Mouse (Mus musculus) left cerebral cortex, adult 8-10 months (tissue): ENCODE results near the gene Katnal1. TPM values are rescaled to one million over a fixed set of nuclear protein-coding genes. Genes with fewer than 3 reads are reported as not detected.

Experiments
- DNase-seq, 2 experiments: peaks; one replicate each; pipeline ENCODE4 v3.0.0; 2022; ENCODE audit warnings: low spot score in 2 of 2
- total RNA-seq, 4 experiments: library from RNA; stranded (reverse); gene quantifications; 2 replicates each; pipeline ENCODE4 v1.2.4; 2022

Gene Katnal1
- total RNA-seq, 4 experiments from 2014 or later, result 64.2 to 80.1 (median 70.7) TPM

DNA sequence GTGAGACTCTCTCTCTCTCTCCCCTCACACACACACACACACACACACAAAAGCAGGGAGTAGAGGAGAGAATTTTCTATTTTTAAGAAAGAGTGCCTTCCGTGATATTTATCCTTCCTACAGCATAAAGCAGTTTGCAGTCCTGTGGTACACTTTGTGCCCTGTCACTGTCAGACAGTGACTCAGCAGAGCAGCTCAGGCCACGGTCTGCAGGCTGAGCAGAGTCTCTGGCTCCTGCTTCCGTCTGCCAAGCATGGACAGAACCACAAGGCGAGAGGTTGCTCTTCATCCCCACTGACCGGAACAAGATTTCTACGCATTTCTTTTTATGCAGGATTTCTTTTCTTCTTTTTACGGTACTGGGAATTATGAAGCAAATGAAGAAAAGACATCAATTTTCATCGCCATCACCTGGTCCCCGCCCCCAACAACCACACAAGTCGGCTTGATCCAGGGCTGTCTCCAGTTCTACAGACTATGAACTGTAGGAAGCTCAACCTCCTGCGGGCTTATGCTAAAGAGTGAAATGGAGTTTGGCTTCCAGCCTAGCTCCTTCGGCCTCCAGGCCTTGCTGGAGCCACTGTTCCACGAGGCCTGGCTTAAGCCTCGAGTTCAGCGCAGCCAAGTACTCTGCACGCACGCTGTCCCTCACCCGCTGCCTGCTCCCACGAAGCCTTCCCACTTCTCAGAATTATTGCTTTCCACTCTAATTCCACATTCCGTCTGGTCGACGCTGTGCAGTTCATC lies 25.4 kb upstream of the Katnal1 start:
- no peak for DNase-seq

DNA sequence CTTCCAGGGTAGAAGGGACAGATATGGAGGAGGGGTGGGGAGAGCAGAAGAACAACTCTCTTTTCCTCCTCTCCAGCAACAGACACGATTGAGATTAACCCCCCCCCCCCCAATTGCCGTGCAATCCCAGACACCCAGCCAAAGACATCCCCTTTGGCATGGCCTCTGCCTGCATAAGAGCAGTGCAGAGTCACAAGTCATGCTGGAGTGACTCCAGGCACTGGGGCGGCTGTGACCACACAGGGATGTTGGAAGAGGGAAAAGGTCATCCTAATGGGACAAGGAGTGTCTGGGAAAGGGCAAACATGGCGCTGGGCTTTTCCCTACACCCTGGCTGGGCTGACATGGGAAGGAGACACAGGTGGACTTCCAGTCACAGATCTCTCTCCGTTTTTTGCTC lies 24.0 kb upstream of the Katnal1 start:
- no peak for DNase-seq

DNA sequence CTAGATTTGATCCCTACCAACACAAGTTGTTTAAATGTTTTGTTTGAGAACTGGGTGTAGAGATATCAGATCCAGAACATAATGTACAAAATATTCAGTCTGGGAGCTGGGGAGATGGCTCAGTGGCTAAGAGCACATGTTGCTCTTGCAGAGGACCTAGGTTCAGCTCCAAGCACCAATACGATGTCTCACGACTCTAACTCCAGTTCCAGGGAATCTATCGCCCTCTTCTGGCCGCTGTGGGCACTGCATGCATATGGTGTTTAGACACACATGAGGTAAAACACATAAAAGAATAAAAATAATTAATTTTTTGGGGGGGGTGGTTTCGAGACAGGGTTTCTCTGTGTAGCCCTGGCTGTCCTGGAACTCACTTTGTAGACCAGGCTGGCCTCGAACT lies 23.3 kb upstream of the Katnal1 start:
- no peak for DNase-seq

DNA sequence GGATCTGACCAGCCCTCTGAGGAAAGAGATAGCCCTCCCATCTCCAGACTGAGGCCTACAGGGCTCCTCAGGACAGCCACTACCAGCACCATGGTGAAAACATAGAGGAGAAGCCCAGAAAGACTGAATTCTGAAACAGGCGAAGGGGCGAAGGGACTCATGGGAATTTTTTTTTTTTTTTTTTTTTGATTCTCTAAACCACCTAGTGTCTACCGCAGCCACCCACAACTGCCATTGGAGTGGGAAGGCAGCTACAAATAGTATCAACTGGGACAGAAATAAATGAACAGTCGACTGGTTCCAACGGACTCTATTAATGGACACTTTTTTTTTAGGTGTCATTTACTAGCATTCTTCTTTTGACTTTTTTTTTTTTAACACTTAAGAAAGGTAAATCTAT lies 22.2 kb upstream of the Katnal1 start:
- DNase-seq, result no peak

DNA sequence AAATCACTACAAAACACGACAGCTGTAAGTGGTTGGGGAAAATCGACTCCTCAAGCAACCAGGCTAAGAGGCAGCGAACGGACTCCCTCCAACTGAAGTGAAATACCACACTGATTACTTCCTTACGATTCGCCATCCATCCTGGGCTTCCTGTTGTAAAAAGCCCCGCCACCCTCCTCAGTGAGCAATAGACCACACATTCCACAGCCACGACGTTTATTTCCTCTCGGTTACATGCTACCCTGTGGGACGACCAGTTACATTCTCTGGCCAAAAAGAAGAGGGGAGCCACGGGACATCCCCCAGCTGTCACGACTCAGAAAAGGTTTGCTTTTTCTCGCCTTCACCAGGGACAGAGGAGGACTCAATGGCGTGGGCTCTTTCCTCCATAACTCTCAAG lies 20.9 kb upstream of the Katnal1 start:
- no peak for DNase-seq

DNA sequence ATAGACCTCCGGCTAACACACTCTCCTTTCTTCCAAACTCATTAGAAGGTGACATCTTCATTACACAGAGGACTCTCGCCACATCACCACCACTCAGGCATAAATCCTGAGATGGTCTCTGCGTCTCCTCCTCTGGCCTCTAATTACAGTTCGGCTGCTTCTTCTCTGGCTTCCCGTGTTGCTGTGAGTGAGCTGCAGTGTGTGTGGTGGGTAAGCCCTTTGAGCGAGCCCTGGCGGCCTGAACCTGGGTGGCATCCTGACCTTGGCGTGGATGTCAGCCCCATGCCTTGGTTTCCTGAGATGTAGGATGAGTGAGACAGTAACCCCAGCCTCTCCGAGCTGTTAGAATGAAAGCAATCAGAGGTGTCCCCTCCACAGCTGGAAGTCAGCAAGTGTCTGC lies 19.5 kb upstream of the Katnal1 start:
- DNase-seq, result no peak

DNA sequence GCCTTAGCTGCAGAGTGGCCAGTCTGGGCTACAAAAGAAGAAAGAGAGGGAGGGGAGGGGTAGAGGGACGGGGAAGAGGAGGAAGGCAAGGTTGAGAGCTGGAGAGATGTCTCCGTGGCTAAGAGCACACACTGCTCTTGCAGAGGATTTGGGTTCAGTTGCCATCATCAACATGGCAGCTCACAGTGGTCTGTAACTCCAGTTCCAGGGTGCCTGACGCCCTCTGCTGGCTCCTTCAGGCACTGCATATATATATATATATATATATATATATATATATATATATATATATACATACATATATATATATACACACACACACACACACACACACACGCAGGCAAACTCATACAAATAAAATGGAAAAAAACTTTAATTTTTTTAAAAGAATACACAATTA lies 18.3 kb upstream of the Katnal1 start:
- DNase-seq, result no peak

DNA sequence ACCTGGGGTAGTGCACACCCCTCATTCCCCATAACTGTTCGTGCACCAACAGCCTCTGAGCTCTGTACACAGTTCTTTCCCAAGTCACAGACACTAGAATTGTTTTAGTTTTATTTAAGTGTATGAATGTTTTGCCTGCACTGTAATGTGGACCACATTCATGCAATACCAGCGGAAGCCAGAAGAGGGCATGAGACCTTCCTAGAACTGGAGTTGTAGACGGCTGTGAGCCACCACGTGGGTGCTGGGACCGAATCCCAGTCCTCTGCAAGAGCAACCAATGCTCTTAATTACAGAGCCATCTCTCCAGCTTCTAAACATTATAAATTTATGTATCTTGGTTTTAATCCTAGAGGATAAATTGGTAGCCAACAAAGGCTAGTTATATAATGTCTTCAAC lies 17.7 kb upstream of the Katnal1 start:
- no peak for DNase-seq

DNA sequence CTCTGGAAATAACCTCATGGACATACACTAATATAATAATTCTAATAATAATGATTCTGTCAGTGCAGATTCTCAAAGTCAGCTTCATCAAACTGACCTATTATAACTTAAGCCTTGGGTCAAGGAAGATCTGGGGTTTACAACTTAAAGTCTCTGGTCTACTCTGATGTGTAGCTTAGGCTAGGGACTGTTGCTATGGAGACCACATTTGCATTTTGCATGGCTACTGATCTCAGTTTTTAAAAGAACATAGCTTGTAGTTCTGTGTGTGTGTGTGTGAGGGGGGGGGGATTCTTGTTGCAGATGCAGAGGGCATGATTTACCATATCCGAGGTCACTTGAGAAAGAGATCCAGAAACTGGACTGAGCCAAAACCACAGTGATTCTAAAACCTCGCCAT lies 16.6 kb upstream of the Katnal1 start:
- no peak for DNase-seq

DNA sequence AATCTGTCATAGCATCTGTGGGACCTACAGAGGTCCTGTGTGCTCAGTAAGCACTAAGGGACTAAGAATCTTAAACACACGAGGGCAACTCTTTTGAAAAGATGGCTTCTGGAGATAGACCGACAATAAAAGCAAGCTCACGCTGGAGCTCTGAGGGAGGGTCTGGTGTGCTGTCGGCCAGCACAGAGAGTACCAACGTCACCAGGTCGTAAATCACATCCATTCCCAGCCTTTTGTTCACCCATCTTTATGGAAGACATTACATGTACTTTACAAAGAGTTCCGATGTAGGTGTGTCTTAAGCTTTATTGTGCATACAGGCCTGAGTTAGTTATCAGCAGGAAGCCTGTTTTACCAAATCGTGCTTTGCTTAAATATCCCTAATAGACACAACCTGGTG lies 14.9 kb upstream of the Katnal1 start:
- DNase-seq, result no peak

DNA sequence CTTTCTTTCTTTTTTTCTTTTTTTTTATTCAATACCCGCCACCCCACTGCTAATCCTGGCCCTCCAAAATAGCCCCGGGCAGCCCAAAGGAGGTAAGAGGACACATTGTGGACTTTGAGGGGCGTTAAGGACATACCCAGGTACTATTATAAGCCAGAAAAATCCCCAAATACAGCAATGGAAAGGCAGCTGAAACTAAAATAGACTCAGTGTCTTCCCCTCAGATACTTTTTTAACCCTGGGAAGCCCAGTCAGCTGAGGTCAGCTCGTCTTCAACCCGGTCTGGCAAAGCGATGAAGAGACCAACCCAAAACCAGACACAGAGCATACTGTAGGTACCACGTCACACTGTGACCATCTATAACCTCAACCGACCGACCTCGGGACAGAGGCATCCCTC lies 14.3 kb upstream of the Katnal1 start:
- DNase-seq, result no peak

DNA sequence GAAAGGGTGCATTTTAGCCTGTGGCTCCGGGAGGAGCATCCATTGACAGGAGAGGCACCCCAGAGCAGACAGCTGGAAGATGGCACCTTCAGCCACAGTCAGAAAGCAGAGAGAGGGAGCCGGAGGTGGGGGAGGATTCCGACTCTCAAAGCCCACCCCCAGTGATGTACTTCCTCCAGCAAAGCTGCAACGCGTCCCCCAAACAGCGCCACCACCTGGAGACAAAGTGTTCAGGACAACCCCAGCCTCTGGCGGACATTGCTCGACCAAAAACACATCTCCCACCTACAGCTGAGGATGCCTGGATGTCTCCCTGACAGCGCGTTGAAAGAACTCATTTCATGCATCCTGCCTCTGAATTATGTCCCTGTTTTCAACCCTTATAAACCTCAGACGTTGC lies 13.8 kb upstream of the Katnal1 start:
- no peak for DNase-seq

DNA sequence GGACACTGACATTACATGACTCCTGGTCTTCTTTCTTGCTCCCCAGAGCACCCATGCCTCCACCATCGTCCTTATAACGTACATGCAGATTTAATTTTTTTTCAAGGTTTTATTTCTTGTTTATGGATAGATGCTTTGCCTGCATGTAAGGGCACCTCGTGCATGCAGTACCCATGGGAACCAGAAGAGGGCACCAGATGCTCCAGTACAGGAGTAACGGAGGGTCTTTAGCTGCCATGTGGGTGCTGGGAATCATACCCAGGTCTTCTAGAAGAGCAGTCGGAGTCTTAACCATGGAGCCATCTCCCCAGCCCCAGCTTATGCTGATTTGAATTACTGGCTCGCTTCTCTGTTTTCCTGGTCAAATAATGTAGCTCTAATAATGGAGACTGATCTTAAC lies 13.2 kb upstream of the Katnal1 start:
- DNase-seq, result no peak

DNA sequence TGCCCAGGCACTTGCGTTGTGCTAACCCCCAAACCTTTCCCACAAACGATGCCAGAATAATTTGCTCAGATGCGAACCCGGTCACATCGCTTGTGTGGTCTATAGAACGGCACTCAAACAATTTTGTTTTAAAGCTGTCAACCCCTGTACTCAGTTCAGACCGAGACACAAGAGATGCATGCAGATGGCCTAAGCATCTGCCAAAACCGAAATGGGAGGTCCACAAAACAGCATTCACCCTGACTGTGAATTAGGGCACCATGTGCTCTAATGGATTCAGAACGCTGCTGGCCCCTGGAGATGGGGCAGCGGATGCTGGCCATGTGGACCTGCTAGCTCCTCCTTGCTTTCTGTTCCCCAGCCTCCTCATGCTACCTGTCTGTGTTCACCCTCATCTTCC lies 12.7 kb upstream of the Katnal1 start:
- DNase-seq, result no peak

DNA sequence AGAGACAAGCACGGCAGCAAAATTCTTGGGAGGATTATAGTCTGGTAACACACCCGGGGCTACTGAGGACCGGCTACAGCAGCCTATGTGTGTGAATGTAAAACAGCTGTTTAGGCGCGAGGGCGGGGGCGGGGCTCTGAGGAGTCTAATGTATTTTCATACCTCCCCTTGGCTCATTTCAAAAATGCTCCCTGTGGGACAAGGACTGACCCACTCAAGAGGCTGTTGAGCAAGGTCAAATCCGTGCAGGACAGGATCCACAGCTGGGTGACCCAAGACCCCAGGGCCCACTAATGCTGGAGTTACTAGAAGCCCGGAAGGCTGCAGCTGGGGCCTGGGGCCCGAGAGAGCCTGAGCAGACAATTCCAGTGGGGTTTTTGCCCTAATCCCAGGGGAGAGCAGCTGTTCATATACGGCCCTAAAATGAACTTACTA lies 10.8 kb upstream of the Katnal1 start:
- DNase-seq, result no peak

DNA sequence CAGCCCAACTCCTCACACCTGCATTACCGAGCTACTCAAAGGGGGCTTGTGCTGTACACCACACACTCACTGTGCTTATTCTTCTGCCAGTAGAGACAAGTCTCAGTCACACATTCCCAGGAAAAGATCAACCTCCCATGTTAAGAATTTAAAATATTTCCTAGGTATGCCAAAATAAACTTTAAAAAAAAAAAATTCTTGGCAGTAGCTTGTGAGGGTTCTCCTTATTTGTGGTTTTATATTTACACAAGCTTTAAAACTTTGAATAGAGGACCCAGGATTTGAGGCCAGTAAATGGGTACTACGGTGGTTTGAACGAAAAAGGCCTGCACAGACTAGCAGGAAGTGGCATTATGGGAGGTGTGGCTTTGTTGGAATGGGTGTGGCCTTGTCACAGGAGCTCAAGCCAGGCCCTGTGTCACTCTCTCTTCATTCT lies 7.4 kb upstream of the Katnal1 start:
- DNase-seq, result no peak

DNA sequence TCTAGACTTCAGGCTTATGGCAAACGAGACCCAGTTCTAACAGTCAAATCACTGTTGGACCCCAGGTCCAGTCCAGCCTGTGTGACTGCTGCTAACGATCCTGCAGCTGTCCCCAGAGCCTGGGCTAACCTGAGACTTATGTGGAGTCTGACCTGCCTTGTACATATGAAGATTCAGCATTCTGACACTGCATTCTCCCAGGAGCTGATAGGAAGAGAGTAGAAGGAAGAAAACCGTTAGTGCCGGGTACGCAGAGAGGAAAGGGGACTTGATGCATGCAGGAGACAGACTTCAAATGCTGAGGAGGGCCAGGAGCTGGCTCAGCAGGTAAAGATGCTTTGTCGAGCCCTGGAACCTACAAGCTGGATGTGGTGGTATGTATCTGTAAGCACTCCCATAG lies 6.8 kb upstream of the Katnal1 start:
- DNase-seq, result no peak

DNA sequence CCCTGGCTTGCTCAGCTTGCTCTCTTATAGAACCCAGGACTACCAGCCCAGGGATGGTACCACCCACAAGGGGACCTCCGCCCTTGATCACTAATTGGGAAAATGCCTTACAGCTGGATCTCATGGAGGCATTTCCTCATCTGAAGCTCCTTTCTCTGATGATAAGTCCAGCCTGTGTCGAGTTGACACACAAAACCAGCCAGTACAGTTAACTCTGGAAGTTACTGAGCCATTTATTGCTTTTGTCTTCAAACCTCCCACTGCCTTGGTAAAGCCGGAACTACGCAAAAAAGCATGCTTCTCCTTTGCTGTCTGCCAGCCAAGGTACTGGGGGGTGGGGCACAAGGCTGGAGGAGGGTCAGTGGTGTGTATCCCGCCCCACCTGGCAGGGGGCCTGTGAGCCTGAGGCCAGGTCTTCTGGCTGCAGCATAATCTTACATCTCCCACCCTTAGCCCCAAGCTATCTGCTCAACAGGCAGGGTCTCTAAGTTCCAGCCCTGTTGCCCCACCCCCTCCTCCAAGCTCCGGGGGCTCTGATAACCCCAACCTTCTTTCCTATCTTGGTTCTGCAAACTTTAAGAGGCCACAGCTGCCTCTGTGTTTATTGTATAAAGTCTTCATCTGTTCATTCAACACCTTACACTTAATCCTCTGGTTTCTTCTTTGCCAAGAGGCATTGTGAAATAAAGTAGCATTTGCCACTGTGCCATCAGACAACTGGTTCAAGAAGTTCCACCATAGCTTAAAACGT lies 6.1 kb upstream of the Katnal1 start:
- no peak for DNase-seq

DNA sequence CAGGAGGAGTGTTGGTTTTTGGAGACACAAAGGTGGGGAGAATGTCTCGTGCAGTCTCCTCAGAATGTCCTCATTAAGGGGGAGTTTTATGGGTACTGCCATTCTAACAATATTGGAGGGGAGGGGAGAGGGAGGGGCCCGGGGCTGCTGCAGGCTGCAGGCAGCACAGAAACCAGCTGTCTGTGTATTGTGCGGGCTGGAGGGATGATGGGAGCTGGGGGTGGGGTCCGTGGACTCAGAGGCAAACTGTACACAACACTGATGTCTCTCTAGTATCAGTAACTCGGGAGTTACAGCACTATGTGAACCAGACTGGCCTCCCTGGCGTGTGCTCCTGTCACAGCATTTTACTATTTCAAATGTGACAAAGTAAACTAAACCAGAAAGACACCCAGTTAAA lies 5.3 kb upstream of the Katnal1 start:
- no peak for DNase-seq

DNA sequence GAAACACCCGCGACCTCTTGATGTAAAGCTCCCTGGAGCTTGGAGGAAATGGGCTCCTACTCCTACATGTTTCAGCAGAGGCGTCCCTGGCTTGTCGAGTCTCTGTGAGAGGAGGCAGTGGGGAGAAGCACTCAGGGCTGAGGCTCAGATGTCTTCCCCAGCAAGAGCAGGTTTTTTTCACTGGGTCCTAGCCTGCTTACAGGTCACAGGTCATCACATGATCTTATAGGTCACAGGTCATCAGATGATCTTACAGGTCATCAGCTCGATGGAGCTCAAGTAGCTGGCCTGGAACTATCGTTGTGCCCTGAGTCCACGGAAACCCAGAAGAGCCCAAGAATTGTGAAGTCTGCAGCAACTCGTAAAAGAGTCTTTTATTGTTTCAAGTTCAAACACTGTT lies 4.6 kb upstream of the Katnal1 start:
- DNase-seq, result no peak

DNA sequence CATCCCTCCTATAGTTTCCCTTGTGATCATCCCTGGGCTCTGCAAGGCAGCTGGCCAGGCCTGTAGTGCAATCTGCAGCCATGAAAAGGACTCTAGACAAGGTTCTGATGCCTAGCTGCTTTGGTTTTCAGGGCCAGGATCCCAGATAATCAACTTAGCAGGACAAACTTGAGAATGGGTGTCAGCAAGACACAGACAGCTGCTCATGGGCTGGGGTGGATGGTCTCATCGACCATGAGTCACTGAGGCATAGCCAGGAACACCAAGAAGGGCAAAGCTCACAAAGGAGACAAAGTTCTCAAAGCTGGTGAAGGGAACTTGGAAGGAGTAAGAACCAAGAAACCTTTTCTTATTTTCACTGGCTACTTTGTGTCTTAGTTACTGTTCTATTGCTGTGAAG lies 2.2 kb upstream of the Katnal1 start:
- DNase-seq, result no peak

DNA sequence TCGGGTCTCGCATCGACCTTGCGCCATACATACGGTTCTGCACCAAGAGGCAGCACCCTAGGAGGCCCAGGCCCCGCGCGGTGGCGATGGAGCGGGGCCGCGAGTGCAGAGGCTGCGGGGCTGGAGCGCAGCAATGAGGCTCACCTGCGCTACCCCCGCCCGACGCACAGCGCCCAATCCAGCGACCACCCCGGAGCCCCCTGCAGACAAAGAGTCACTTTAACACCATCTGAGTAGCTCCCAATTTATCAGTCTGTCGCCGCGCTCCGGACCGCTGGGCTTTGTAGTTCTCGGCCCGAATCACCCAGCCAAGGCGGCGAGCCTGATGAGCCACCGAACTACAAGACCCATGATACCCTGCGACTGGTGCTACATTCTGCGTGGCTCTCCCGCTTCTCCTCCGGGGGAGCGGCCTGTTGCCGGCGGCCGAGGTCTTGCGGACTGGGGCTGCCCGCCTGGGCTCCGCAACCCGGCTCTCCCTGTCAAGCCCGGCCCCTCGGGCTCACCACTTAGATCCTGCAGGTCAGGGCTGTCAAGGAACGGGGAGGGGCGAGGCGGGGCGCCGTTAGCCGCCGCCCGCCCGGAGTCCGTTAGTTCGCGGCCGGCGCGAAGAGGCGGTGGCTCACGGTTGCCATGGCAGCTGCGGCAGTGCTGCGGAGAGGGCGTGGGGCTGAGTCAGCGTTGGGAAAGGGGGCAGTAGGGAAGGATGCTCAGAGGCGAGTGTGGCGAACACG lies 571 bp downstream of the Katnal1 start:
- peak; percentile 89 to 94 for DNase-seq
